Mouse (Mus musculus) heart, postnatal 0 days (tissue): Measurements from ENCODE around the gene Tpk1. TPM values are rescaled to one million over a fixed set of nuclear protein-coding genes. Genes with fewer than 3 reads are reported as not detected.

Experiments used
- ATAC-seq: fragments of 200-750 bp; cut with Nextera tagmentation; 2 replicates; pipeline ENCODE4 v1.8.0; 2017; ENCODE audit warnings: low read depth, moderate number of reproducible peaks, moderate library complexity; ENCODE audit not compliant: insufficient read depth
- DNase-seq: peaks from one replicate; pipeline ENCODE4 v3.0.0-alpha.2; 2016; ENCODE audit warnings: low spot score
- H3K27ac ChIP-seq: fragments of 300-500 bp; sonication (generic); 2 replicates; pipeline ENCODE4 v1.5.1; 2014; ENCODE audit warnings: low read depth, mild to moderate bottlenecking
- H3K27me3 ChIP-seq: fragments of 300-500 bp; sonication (generic); 2 replicates; pipeline ENCODE4 v1.6.1; 2014; ENCODE audit warnings: low read length, mixed read lengths; ENCODE audit not compliant: control insufficient read depth, insufficient read depth
- H3K36me3 ChIP-seq: fragments of 300-500 bp; sonication (generic); replicated peaks from 2 replicates; pipeline ENCODE4 v1.6.1; 2014; ENCODE audit warnings: low read length, mixed read lengths; ENCODE audit not compliant: control insufficient read depth, insufficient read depth
- H3K4me1 ChIP-seq: fragments of 300-500 bp; sonication (generic); 2 replicates; pipeline ENCODE4 v1.6.1; 2014; ENCODE audit warnings: antibody characterized with exemption; ENCODE audit not compliant: control insufficient read depth, insufficient read depth
- H3K4me2 ChIP-seq: fragments of 300-500 bp; sonication (generic); 2 replicates; pipeline ENCODE4 v1.6.1; 2014; ENCODE audit warnings: low read depth, mild to moderate bottlenecking, low read length, moderate library complexity
- H3K4me3 ChIP-seq: fragments of 300-500 bp; sonication (generic); 2 replicates; pipeline ENCODE4 v1.5.1; 2014; ENCODE audit warnings: low read depth, low read length
- H3K9ac ChIP-seq: fragments of 300-500 bp; sonication (generic); replicated peaks from 2 replicates; pipeline ENCODE4 v1.6.1; 2014; ENCODE audit warnings: low read depth, low read length, mixed read lengths
- H3K9me3 ChIP-seq: fragments of 300-500 bp; sonication (generic); replicated peaks from 2 replicates; pipeline ENCODE4 v1.6.1; 2016; ENCODE audit warnings: low read length; ENCODE audit not compliant: control insufficient read depth
- CTCF ChIP-seq: IDR thresholded peaks from 2 replicates; pipeline ENCODE4 v1.5.1; 2016; ENCODE audit warnings: antibody characterized with exemption, control low read depth, low read depth
- EP300 ChIP-seq: IDR thresholded peaks from 2 replicates; pipeline ENCODE4 v1.6.1; 2016; ENCODE audit warnings: antibody characterized with exemption, low read depth
- WGBS: fragments of 180-500 bp; shearing (Covaris S2); extraction: QIAGEN DNeasy Blood & Tissue Kit; methylation state at CpG from one replicate; pipeline ENCODE4 v1.1.7; 2014; 5-methylcytosine and 5-hydroxymethylcytosine counted together
- polyA plus RNA-seq: library from polyadenylated mRNA; unstranded; fragments of >200 nt; fragmentation: Nextera tagmentation; extraction: Ambion mirVana; gene quantifications from 2 replicates; pipeline ENCODE4 v1.2.1, GENCODE M21; 2015
- total RNA-seq: library from RNA; depleted of rRNA; stranded (reverse); fragments of >200 nt; gene quantifications from 2 replicates; pipeline ENCODE4 v1.2.3, GENCODE M21; 2014; ENCODE audit warnings: low replicate concordance

Gene Tpk1
- total and polyA plus RNA-seq, 2 experiments from 2014 or later = 2.8 to 6.3 TPM

- no peaks in the 10 kb centered on the region for H3K9me3 ChIP-seq
- ATAC-seq (no peak), DNase-seq (no peak)
- TF ChIP-seq EP300 = no peak
- TF ChIP-seq CTCF = no peak
- WGBS = 68% methylated on average over 5 of the region's 5 CpGs
- H3K36me3 ChIP-seq = no peaks in the 10 kb centered on the region
- no peak overlapping the region for H3K4me3 ChIP-seq
- no peak overlapping the region for H3K9ac ChIP-seq
- no peak overlapping the region for H3K4me2 ChIP-seq
- H3K27ac ChIP-seq = no peak overlapping the region
- no peaks in the 10 kb centered on the region for H3K27me3 ChIP-seq
- no peaks in the 10 kb centered on the region for H3K4me1 ChIP-seq
Observed at GRCm38 (mm10) chr6:43363291-43363820, 302.7 kb downstream of the Tpk1 start.

- H3K4me3 ChIP-seq = no peak overlapping the region
- H3K9me3 ChIP-seq = no peaks in the 10 kb centered on the region
- no peaks in the 10 kb centered on the region for H3K27me3 ChIP-seq
- no peak for TF ChIP-seq EP300
- TF ChIP-seq CTCF = no peak
- H3K36me3 ChIP-seq = no peaks in the 10 kb centered on the region
- 57% methylated on average over 5 of the region's 5 CpGs for WGBS
- H3K4me2 ChIP-seq = no peak overlapping the region
- ATAC-seq (no peak), DNase-seq (no peak)
- H3K27ac ChIP-seq = no peak overlapping the region
- H3K9ac ChIP-seq = no peak overlapping the region
- H3K4me1 ChIP-seq = no peaks in the 10 kb centered on the region
Observed at GRCm38 (mm10) chr6:43361248-43361647, 304.8 kb downstream of the Tpk1 start.

- no peaks in the 10 kb centered on the region for H3K4me1 ChIP-seq
- H3K4me2 ChIP-seq = no peak overlapping the region
- ATAC-seq (no peak), DNase-seq (no peak)
- WGBS = 86% methylated on average over 3 of the region's 3 CpGs
- H3K4me3 ChIP-seq = no peak overlapping the region
- TF ChIP-seq EP300 (no peak), CTCF (no peak)
- H3K9me3 ChIP-seq = no peaks in the 10 kb centered on the region
- no peak overlapping the region for H3K27ac ChIP-seq
- H3K27me3 ChIP-seq = no peaks in the 10 kb centered on the region
- no peak overlapping the region for H3K9ac ChIP-seq
- no peaks in the 10 kb centered on the region for H3K36me3 ChIP-seq
Observed at GRCm38 (mm10) chr6:43360214-43360613, 305.9 kb downstream of the Tpk1 start.

- no peaks in the 10 kb centered on the region for H3K9me3 ChIP-seq
- H3K27ac ChIP-seq = no peak overlapping the region
- TF ChIP-seq CTCF (peak; percentile 25; the same call in 1 of the 2 replicates), EP300 (no peak)
- WGBS = 53% methylated on average over 9 of the region's 9 CpGs
- no peak overlapping the region for H3K4me2 ChIP-seq
- no peak for DNase-seq
- no peaks in the 10 kb centered on the region for H3K4me1 ChIP-seq
- no peak overlapping the region for H3K9ac ChIP-seq
- no peak for ATAC-seq
- no peaks in the 10 kb centered on the region for H3K36me3 ChIP-seq
- H3K4me3 ChIP-seq = no peak overlapping the region
- no peaks in the 10 kb centered on the region for H3K27me3 ChIP-seq
Observed at GRCm38 (mm10) chr6:43354562-43355241, 311.4 kb downstream of the Tpk1 start.

GRCm38 (mm10) chr6:43353446-43353845, 312.6 kb downstream of the Tpk1 start:
- no peak overlapping the region for H3K27ac ChIP-seq
- no peaks in the 10 kb centered on the region for H3K36me3 ChIP-seq
- DNase-seq (no peak), ATAC-seq (no peak)
- H3K4me2 ChIP-seq = no peak overlapping the region
- no peak overlapping the region for H3K4me3 ChIP-seq
- no peaks in the 10 kb centered on the region for H3K4me1 ChIP-seq
- no peaks in the 10 kb centered on the region for H3K9me3 ChIP-seq
- no peak overlapping the region for H3K9ac ChIP-seq
- TF ChIP-seq CTCF (no peak), EP300 (no peak)
- WGBS = 93% methylated on average over 4 of the region's 4 CpGs
- no peaks in the 10 kb centered on the region for H3K27me3 ChIP-seq

- no peak for TF ChIP-seq CTCF
- Histone ChIP-seq H3K27me3 (no peaks in the 10 kb centered on the region), H3K9me3 (no peaks in the 10 kb centered on the region), H3K9ac (no peak overlapping the region), H3K4me1 (no peaks in the 10 kb centered on the region), H3K4me3 (no peak overlapping the region), H3K36me3 (no peaks in the 10 kb centered on the region), H3K4me2 (no peak overlapping the region), H3K27ac (no peak overlapping the region)
- ATAC-seq (no peak), DNase-seq (no peak)
- WGBS = 61% methylated on average over 4 of the region's 4 CpGs
Observed at GRCm38 (mm10) chr6:43349083-43349482, 317.0 kb downstream of the Tpk1 start.
